Mouse (Mus musculus): Measurements from ENCODE around the gene Phb. TPM values are rescaled to one million over a fixed set of nuclear protein-coding genes. Genes with fewer than 3 reads are reported as not detected.
A peak's percentile ranks its signal among the peaks of the same experiment; 100 is the strongest.

The Phb gene
- polyA plus RNA-seq, 1 experiment from 2014 or later: 324 TPM

- Histone ChIP-seq H3K27me3 (replicated peaks; ENCODE audit: control insufficient read depth, insufficient read depth, low read length) (no peaks in the 10 kb centered on the region), H3K9ac (ENCODE audit: low read depth, low read length) (no peak overlapping the region), H3K27ac (ENCODE audit: low read length) (no peak overlapping the region), H3K4me2 (ENCODE audit: low read depth, low read length) (no peak overlapping the region), H3K4me1 (ENCODE audit: control insufficient read depth, insufficient read depth, low read length) (no peaks in the 10 kb centered on the region), H3K9me3 (ENCODE audit: control insufficient read depth, low read length) (no peaks in the 10 kb centered on the region), H3K36me3 (ENCODE audit: control insufficient read depth, insufficient read depth, low read length) (no peaks in the 10 kb centered on the region), H3K4me3 (ENCODE audit: low read length) (no peak overlapping the region)
- 88% methylated on average over 13 of the region's 13 CpGs for WGBS
- ATAC-seq: no peak
Measured at GRCm38 (mm10) chr11:95700778-95701739, 34.3 kb downstream of the Phb start.

DNA sequence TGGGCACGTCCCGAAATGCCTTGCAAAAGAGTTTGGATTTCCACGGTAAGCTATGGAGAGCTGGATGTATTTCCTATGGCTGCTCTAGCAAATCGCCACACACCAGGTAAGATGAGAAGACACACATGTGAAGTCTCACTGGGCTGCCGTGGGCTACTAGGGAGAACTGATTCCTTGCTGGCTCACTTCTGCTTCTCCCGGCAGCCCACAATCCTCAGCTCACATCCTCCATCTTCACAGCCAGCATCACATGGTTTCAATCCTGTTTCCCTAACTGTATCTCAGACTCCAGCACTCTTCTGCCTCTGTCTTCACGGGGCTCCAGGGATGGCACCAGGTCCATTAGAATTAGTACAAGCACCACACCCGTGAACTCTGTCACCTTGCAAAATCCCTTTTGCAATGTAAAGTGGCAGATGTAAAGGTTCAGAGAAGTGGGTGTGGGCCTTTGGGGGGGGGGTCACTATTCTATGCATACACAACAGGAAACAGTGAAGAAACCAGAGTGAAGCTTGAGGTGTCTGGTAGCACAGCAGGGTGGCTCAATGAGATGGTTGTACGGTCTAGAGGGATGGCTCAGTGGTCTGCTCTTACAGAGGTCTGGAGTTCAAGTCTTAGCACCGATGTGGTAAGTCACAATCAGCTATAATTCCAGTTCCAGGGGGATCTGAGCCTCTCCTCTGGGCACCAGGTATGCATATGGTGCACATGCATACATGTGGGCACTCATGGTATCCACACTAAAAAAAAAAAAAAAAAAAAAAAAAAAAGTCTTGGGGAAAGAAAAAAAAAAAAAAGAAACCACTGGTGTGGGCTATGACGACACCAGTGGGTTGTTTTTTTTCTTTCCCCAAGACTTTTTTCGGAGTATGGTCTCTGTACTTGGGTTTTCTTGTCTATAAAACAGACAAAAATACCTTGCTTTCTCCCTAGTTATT, 37.5 kb downstream of the Phb start:
- Histone ChIP-seq H3K4me1 (ENCODE audit: control insufficient read depth, insufficient read depth, low read length) (no peaks in the 10 kb centered on the region), H3K4me3 (ENCODE audit: low read length) (no peak overlapping the region), H3K27me3 (replicated peaks; ENCODE audit: control insufficient read depth, insufficient read depth, low read length) (no peaks in the 10 kb centered on the region), H3K27ac (ENCODE audit: low read length) (no peak overlapping the region), H3K9me3 (ENCODE audit: control insufficient read depth, low read length) (no peaks in the 10 kb centered on the region), H3K9ac (ENCODE audit: low read depth, low read length) (no peak overlapping the region), H3K36me3 (ENCODE audit: control insufficient read depth, insufficient read depth, low read length) (no peaks in the 10 kb centered on the region), H3K4me2 (ENCODE audit: low read depth, low read length) (no peak overlapping the region)
- ATAC-seq: no peak
- WGBS: 87% methylated on average over 12 of the region's 12 CpGs

DNA sequence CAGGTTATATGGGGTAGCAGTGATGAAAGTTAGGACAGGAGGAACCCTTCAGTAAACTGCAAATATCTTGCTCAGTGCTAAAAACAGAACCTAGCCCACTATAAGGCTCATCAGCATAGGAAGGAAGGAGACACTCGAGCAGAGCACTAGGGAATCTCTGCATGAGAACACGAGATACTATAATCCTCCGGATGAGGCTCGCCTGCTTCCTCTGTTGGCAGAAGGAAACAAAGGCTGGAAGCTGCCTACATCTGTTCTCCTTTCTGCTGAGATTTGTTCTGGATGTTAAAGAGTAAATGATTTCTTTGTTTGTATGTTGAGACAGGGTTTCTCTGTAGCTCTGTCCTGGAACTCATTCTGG, 38.2 kb downstream of the Phb start:
- H3K9me3 ChIP-seq (ENCODE audit: control insufficient read depth, low read length): no peaks in the 10 kb centered on the region
- no peak overlapping the region for H3K4me3 ChIP-seq (ENCODE audit: low read length)
- H3K27me3 ChIP-seq (replicated peaks; ENCODE audit: control insufficient read depth, insufficient read depth, low read length): no peaks in the 10 kb centered on the region
- no peak for ATAC-seq
- no peak overlapping the region for H3K9ac ChIP-seq (ENCODE audit: low read depth, low read length)
- 70% methylated on average over 4 of the region's 4 CpGs for WGBS
- no peaks in the 10 kb centered on the region for H3K36me3 ChIP-seq (ENCODE audit: control insufficient read depth, insufficient read depth, low read length)
- no peak overlapping the region for H3K4me2 ChIP-seq (ENCODE audit: low read depth, low read length)
- H3K4me1 ChIP-seq (ENCODE audit: control insufficient read depth, insufficient read depth, low read length): no peaks in the 10 kb centered on the region
- no peak overlapping the region; the same call in 1 of the 2 replicates for H3K27ac ChIP-seq (ENCODE audit: low read length)

- H3K27ac ChIP-seq (ENCODE audit: low read length): no peak overlapping the region
- no peak overlapping the region for H3K4me3 ChIP-seq (ENCODE audit: low read length)
- no peaks in the 10 kb centered on the region for H3K9me3 ChIP-seq (ENCODE audit: control insufficient read depth, low read length)
- no peak overlapping the region for H3K9ac ChIP-seq (ENCODE audit: low read depth, low read length)
- no peaks in the 10 kb centered on the region for H3K27me3 ChIP-seq (replicated peaks; ENCODE audit: control insufficient read depth, insufficient read depth, low read length)
- H3K4me1 ChIP-seq (ENCODE audit: control insufficient read depth, insufficient read depth, low read length): peaks cover 13% of the 10 kb centered on the region
- ATAC-seq: no peak
- WGBS: 89% methylated on average over 6 of the region's 6 CpGs
- no peaks in the 10 kb centered on the region for H3K36me3 ChIP-seq (ENCODE audit: control insufficient read depth, insufficient read depth, low read length)
- H3K4me2 ChIP-seq (ENCODE audit: low read depth, low read length): no peak overlapping the region
Measured at GRCm38 (mm10) chr11:95709534-95710040, 42.8 kb downstream of the Phb start.

DNA sequence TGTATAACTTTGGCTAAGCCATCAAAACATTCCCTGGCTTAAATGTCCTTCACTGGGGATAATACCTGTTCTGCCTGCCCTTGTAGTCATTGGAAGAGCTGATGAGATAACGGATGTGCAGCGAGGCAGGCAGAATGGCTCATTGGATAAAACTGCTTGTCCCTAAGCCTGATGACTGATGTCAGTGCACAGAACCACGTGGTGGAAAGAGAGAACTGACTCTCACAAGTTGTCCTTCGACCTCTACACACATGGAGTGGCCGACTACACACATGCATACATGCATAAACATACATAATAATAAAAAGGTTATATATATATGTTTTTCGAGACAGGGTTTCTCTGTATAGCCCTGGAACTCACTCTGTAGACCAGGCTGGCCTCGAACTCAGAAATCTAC, 43.7 kb downstream of the Phb start:
- Histone ChIP-seq H3K4me2 (ENCODE audit: low read depth, low read length) (no peak overlapping the region), H3K27me3 (replicated peaks; ENCODE audit: control insufficient read depth, insufficient read depth, low read length) (no peaks in the 10 kb centered on the region), H3K27ac (ENCODE audit: low read length) (no peak overlapping the region), H3K9me3 (ENCODE audit: control insufficient read depth, low read length) (no peaks in the 10 kb centered on the region), H3K4me3 (ENCODE audit: low read length) (no peak overlapping the region), H3K4me1 (ENCODE audit: control insufficient read depth, insufficient read depth, low read length) (peaks cover 19% of the 10 kb centered on the region), H3K36me3 (ENCODE audit: control insufficient read depth, insufficient read depth, low read length) (no peaks in the 10 kb centered on the region), H3K9ac (ENCODE audit: low read depth, low read length) (no peak overlapping the region)
- WGBS: 83% methylated on average over 7 of the region's 7 CpGs
- no peak for ATAC-seq

DNA sequence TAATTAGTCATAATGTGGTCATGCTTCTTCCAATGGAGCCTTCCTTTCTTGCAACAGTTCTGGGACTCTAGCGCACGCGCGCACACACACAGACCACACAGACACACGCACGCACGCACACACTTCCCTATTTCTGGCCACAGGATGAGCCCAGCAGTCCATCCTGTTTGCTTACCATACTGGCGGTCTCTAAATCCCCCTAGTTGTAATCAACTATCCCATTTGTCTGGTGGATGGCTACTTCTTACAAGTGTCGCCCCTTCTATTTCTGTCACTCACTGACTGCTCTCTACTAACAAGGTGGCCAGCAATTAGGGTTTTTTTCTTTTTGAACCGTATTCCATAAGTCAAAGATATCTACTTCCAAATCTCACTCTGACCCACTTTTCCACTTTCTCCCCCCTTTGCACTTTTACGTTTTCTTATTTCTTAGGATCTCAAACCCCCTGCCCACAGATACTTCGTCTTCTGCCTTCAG, 45.4 kb downstream of the Phb start:
- WGBS: 17% methylated on average over 12 of the region's 12 CpGs
- H3K4me1 ChIP-seq (ENCODE audit: control insufficient read depth, insufficient read depth, low read length): peaks cover 27% of the 10 kb centered on the region
- ATAC-seq: peak; percentile 54
- no peaks in the 10 kb centered on the region for H3K27me3 ChIP-seq (replicated peaks; ENCODE audit: control insufficient read depth, insufficient read depth, low read length)
- peak overlapping the region; percentile 98 for H3K27ac ChIP-seq (ENCODE audit: low read length)
- no peaks in the 10 kb centered on the region for H3K36me3 ChIP-seq (ENCODE audit: control insufficient read depth, insufficient read depth, low read length)
- peak overlapping the region; percentile 96; the same call in 1 of the 2 replicates for H3K9ac ChIP-seq (ENCODE audit: low read depth, low read length)
- H3K4me3 ChIP-seq (ENCODE audit: low read length): peak overlapping the region; percentile 96
- no peaks in the 10 kb centered on the region for H3K9me3 ChIP-seq (ENCODE audit: control insufficient read depth, low read length)
- H3K4me2 ChIP-seq (ENCODE audit: low read depth, low read length): peak overlapping the region; percentile 94

DNA sequence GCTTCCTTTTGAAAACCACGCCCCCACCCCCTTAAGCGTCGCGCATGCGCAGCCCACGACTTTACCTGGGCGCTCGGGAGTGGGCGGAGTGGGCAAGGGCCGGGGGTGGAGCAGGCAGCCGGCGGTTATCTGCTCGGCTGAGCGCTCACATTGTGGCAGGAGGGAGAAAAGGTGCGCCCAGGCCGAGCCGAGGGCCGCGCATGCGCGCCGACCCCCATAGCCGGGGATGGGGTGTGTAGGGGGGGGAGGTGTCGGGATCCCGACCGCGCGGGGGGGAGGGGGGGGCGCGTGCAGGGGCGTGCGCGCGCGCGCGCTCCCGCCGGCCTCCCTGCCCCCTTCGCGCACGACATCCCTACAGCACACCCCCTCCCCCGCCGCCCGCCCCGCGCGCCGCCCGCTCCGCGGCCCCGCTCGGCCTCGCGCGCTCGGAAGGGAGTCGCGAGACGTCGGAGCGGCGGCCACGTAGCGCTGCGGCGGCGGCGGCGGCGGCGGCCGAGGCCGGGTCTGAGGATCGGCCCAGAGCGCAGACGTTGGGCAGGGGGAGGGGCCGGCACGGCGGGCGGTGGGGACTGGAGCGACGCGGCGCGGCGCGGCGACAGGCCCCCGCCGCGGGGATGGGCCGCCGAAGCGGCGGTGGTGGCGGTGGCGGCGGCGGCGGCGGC, 45.9 kb downstream of the Phb start, which contains the start of gene Zfp652:
Gene Zfp652, plus strand, starts transcription at position 111 of the 662 bp plus-strand sequence.
- Histone ChIP-seq H3K36me3 (ENCODE audit: control insufficient read depth, insufficient read depth, low read length) (no peaks in the 10 kb centered on the region), H3K4me3 (ENCODE audit: low read length) (peak within 1 kb of the TSS; percentile 96), H3K9me3 (ENCODE audit: control insufficient read depth, low read length) (no peaks in the 10 kb centered on the region), H3K27ac (ENCODE audit: low read length) (peak within 1 kb of the TSS; percentile 98), H3K27me3 (replicated peaks; ENCODE audit: control insufficient read depth, insufficient read depth, low read length) (no peaks in the 10 kb centered on the region), H3K4me1 (ENCODE audit: control insufficient read depth, insufficient read depth, low read length) (peaks cover 27% of the 10 kb centered on the region), H3K4me2 (ENCODE audit: low read depth, low read length) (peak within 1 kb of the TSS; percentile 94), H3K9ac (ENCODE audit: low read depth, low read length) (peak within 1 kb of the TSS; percentile 96)
- peak; percentile 92 for ATAC-seq
- WGBS: under 1% methylated on average over 40 of the region's 103 CpGs

- under 1% methylated on average over 44 of the region's 49 CpGs for WGBS
- H3K27ac ChIP-seq (ENCODE audit: low read length): peak overlapping the region; percentile 98
- no peaks in the 10 kb centered on the region for H3K36me3 ChIP-seq (ENCODE audit: control insufficient read depth, insufficient read depth, low read length)
- peaks cover 27% of the 10 kb centered on the region for H3K4me1 ChIP-seq (ENCODE audit: control insufficient read depth, insufficient read depth, low read length)
- H3K4me3 ChIP-seq (ENCODE audit: low read length): peak overlapping the region; percentile 96
- H3K4me2 ChIP-seq (ENCODE audit: low read depth, low read length): peak overlapping the region; percentile 94
- H3K27me3 ChIP-seq (replicated peaks; ENCODE audit: control insufficient read depth, insufficient read depth, low read length): no peaks in the 10 kb centered on the region
- no peaks in the 10 kb centered on the region for H3K9me3 ChIP-seq (ENCODE audit: control insufficient read depth, low read length)
- ATAC-seq: peak; percentile 62
- peak overlapping the region; percentile 96 for H3K9ac ChIP-seq (ENCODE audit: low read depth, low read length)
Measured at GRCm38 (mm10) chr11:95713225-95713810, 46.6 kb downstream of the Phb start.

Measured in intestine, embryonic 16.5 days (tissue).